ENCODE assay signal across 13 mouse cellular contexts in genomic region chr2:108083911-108084310, GRCm38 (mm10).
"Had no signal": no experiment of that assay in that cellular context is flagged by ENCODE, and none has a peak within 500 bp of the region (broad histone marks: within the 10 kb centered on the region; RNA-seq: fewer than 3 reads in every experiment).

No protein-coding gene starts in this region.

- DNase-seq: kidney, adult 2 months; kidney, postnatal 25 days; liver; lung, adult 18-20 months; lung, postnatal 10 days; lung, postnatal 36 days; spleen, adult 18-20 months; thymus, adult 18-20 months; thymus, postnatal 14 days; thymus, postnatal 4 days had no signal

- ATAC-seq: intestine, postnatal 0 days; liver, embryonic 12.5 days; midbrain, embryonic 15.5 days had no signal
